Mouse (Mus musculus) gonadal fat pad, adult 2 months (tissue): ENCODE data around the gene Arnt2. TPM values are rescaled to one million over a fixed set of nuclear protein-coding genes. Genes with fewer than 3 reads are reported as not detected.

Source experiments
- DNase-seq: peaks from one replicate; pipeline ENCODE4 v3.0.0-alpha.2; 2012; ENCODE audit warnings: low read depth
- polyA plus RNA-seq: library from polyadenylated mRNA; depleted of rRNA; stranded (reverse); fragments of >200 nt; gene quantifications from 2 replicates; pipeline ENCODE4 v1.2.3, GENCODE M21; 2012; rRNA removed

The Arnt2 gene
- polyA plus RNA-seq, 1 experiment, result 29.1 TPM

- DNase-seq, result no peak
These were observed 163.9 kb downstream of the Arnt2 start for GRCm38 (mm10) chr7:84246093-84246492.

GRCm38 (mm10) chr7:84240406-84240805, 169.6 kb downstream of the Arnt2 start:
- DNase-seq, result no peak

- DNase-seq, result no peak
These were observed 172.3 kb downstream of the Arnt2 start for GRCm38 (mm10) chr7:84237655-84238054.

GRCm38 (mm10) chr7:84231396-84231795, 178.6 kb downstream of the Arnt2 start:
- DNase-seq, result no peak

- DNase-seq, result no peak
These were observed 182.3 kb downstream of the Arnt2 start for GRCm38 (mm10) chr7:84227652-84228051.

- DNase-seq, result no peak
These were observed 183.1 kb downstream of the Arnt2 start for GRCm38 (mm10) chr7:84226909-84227308.

- no peak for DNase-seq
These were observed 197.9 kb downstream of the Arnt2 start for GRCm38 (mm10) chr7:84212112-84212511.

GRCm38 (mm10) chr7:84210585-84211291, 199.2 kb downstream of the Arnt2 start:
- DNase-seq, result no peak

GRCm38 (mm10) chr7:84203981-84204380, 206.0 kb downstream of the Arnt2 start:
- no peak for DNase-seq

GRCm38 (mm10) chr7:84201151-84202068, 208.6 kb downstream of the Arnt2 start:
- DNase-seq, result no peak

GRCm38 (mm10) chr7:84197208-84197860, 212.6 kb downstream of the Arnt2 start:
- no peak for DNase-seq

Other genes with a start within 250 kb of the Arnt2 start
- 0.26 and 0.94 TPM in 2 replicates for gene Gm2115, start 118.8 kb upstream of the Arnt2 start, polyA plus RNA-seq
- 125 and 133 TPM in 2 replicates for gene Fah, start 196.5 kb upstream of the Arnt2 start, polyA plus RNA-seq